Mouse (Mus musculus) hindbrain, embryonic 15.5 days (tissue): Measurements from ENCODE around the gene Cpxm2. TPM values are rescaled to one million over a fixed set of nuclear protein-coding genes. Genes with fewer than 3 reads are reported as not detected.

Experiments used
- ATAC-seq: fragments of 200-750 bp; cut with Nextera tagmentation; 2 replicates; pipeline ENCODE4 v1.8.0; 2017; ENCODE audit warnings: low read depth, moderate number of reproducible peaks, moderate TSS enrichment; ENCODE audit not compliant: low FRiP score
- H3K27ac ChIP-seq: fragments of 300-500 bp; sonication (generic); replicated peaks from 2 replicates; pipeline ENCODE4 v1.5.1; 2015; ENCODE audit warnings: mild to moderate bottlenecking, inconsistent platforms
- H3K27me3 ChIP-seq: fragments of 300-500 bp; sonication (generic); 2 replicates; pipeline ENCODE4 v1.6.1; 2015; ENCODE audit warnings: control low read depth, inconsistent platforms
- H3K36me3 ChIP-seq: fragments of 300-500 bp; sonication (generic); 2 replicates; pipeline ENCODE4 v1.6.1; 2015; ENCODE audit warnings: control low read depth, inconsistent platforms
- H3K4me1 ChIP-seq: fragments of 300-500 bp; sonication (generic); replicated peaks from 2 replicates; pipeline ENCODE4 v1.6.1; 2015; ENCODE audit warnings: control low read depth, inconsistent platforms
- H3K4me2 ChIP-seq: fragments of 300-500 bp; sonication (generic); 2 replicates; pipeline ENCODE4 v1.6.1; 2015; ENCODE audit warnings: moderate library complexity, mild to moderate bottlenecking, inconsistent platforms
- H3K4me3 ChIP-seq: fragments of 300-500 bp; sonication (generic); 2 replicates; pipeline ENCODE4 v1.5.1; 2015; ENCODE audit warnings: mild to moderate bottlenecking, inconsistent platforms
- H3K9ac ChIP-seq: fragments of 300-500 bp; sonication (generic); 2 replicates; pipeline ENCODE4 v1.6.1; 2015; ENCODE audit warnings: inconsistent platforms
- H3K9me3 ChIP-seq: fragments of 300-500 bp; sonication (generic); 2 replicates; pipeline ENCODE4 v1.6.1; 2016; ENCODE audit warnings: control low read depth, inconsistent platforms
- WGBS: fragments of 180-500 bp; shearing (Covaris S2); methylation state at CpG from one replicate; pipeline ENCODE4 v1.1.7; 2015; 5-methylcytosine and 5-hydroxymethylcytosine counted together
- polyA plus RNA-seq: library from polyadenylated mRNA; unstranded; fragments of >200 nt; fragmentation: Nextera tagmentation; extraction: Ambion mirVana; gene quantifications from 2 replicates; pipeline ENCODE4 v1.2.1, GENCODE M21; 2015

Cpxm2 gene
- polyA plus RNA-seq, 1 experiment from 2014 or later, result 0.82 TPM

DNA sequence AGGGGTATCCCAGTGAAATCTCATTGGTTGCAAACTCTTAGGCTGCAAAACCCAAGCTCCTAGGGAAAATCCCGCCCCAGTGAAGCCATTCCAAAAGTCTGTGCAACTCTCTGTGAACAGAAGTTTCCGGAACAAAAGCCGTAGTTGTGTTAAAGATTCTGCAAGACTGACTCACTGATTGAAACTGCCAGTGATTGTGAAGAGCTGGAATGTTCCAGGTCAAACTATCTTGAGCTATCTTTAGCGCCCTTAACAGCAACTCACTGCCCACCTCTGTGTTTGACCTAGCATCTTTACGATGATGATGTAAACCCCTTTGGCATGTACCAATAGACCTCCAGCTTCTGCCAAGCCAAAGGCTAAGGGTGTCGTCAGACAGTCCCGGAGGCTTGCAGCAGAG lies 31.3 kb downstream of the Cpxm2 start:
- Histone ChIP-seq H3K4me2 (no peak overlapping the region), H3K4me1 (0 out of 2 replicates have a peak, but pooled peaks cover 4% of the 10 kb centered on the region), H3K9me3 (no peaks in the 10 kb centered on the region), H3K27ac (no peak overlapping the region), H3K36me3 (no peaks in the 10 kb centered on the region), H3K27me3 (no peaks in the 10 kb centered on the region), H3K4me3 (no peak overlapping the region), H3K9ac (no peak overlapping the region)
- WGBS, result 88% methylated on average over 7 of the region's 7 CpGs
- no peak for ATAC-seq

DNA sequence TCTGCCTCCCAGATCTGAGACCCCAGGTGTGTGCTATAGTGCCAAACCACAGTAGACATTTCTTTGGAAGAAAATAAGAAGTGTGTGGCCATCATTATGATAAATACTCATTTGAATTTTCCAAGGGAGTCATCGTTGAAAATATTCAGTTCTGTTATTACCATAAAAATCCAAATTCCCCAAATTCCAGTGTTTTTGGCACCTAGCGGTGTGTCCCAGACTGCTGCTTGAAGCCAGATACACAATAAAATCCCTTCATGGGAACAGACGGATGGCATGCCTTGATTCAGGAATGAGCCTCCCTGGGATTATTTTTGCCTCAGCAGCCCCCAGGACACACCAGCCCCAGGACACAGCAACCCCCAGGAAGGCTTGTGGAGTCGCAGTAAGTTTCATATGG lies 34.7 kb downstream of the Cpxm2 start:
- no peaks in the 10 kb centered on the region for H3K36me3 ChIP-seq
- H3K4me1 ChIP-seq, result 0 out of 2 replicates have a peak, but pooled peaks cover 12% of the 10 kb centered on the region
- no peaks in the 10 kb centered on the region for H3K9me3 ChIP-seq
- H3K4me2 ChIP-seq, result no peak overlapping the region
- WGBS, result 88% methylated on average over 4 of the region's 4 CpGs
- H3K27me3 ChIP-seq, result no peaks in the 10 kb centered on the region
- H3K9ac ChIP-seq, result no peak overlapping the region
- H3K27ac ChIP-seq, result no peak overlapping the region
- H3K4me3 ChIP-seq, result no peak overlapping the region
- no peak for ATAC-seq

DNA sequence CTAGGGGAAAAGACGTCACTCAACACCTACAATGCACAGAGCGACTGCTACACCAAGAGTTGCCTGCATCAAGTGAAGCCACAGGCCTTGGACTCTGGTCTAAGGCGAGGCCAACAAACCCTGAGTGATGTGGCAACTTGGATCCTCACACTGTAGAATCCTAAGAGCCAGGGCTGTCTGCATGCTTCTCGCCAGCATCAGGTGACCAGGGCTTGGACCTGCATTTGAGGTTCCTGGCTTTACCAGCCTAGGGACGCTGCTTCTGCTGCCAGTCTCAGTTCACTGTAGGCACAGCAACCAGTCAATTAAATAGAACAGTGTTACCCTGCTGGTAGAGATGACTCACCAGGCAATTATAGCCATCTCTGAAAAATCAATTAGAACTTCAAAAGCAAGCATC lies 42.8 kb downstream of the Cpxm2 start:
- Histone ChIP-seq H3K9ac (no peak overlapping the region), H3K9me3 (no peaks in the 10 kb centered on the region), H3K27me3 (no peaks in the 10 kb centered on the region), H3K4me2 (no peak overlapping the region), H3K4me1 (no peaks in the 10 kb centered on the region), H3K4me3 (no peak overlapping the region), H3K27ac (no peak overlapping the region), H3K36me3 (no peaks in the 10 kb centered on the region)
- no peak for ATAC-seq
- 70% methylated on average over 5 of the region's 5 CpGs for WGBS

DNA sequence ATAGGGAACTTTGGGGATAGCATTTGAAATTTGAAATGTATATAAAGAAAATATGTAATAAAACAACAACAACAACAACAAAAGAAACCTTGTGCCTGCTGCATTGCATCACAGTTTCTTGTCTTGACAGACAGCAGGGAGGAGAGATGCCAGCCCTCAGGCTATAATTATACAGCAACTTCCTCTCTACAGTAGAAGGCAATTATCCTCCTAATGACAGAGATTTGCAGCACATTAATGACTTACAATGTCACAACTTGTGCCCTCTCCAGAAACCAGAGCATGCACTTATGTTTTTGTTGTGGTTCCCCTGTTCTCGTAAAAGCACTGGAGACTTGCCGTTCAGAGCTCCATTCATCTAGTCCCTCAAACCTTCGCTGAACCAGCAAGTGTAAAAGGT lies 44.2 kb downstream of the Cpxm2 start:
- no peak overlapping the region for H3K4me2 ChIP-seq
- H3K9ac ChIP-seq, result no peak overlapping the region
- WGBS, result 66% methylated on average over 3 of the region's 3 CpGs
- H3K27ac ChIP-seq, result no peak overlapping the region
- no peaks in the 10 kb centered on the region for H3K36me3 ChIP-seq
- H3K9me3 ChIP-seq, result no peaks in the 10 kb centered on the region
- no peaks in the 10 kb centered on the region for H3K27me3 ChIP-seq
- ATAC-seq, result no peak
- H3K4me1 ChIP-seq, result no peaks in the 10 kb centered on the region
- no peak overlapping the region for H3K4me3 ChIP-seq

DNA sequence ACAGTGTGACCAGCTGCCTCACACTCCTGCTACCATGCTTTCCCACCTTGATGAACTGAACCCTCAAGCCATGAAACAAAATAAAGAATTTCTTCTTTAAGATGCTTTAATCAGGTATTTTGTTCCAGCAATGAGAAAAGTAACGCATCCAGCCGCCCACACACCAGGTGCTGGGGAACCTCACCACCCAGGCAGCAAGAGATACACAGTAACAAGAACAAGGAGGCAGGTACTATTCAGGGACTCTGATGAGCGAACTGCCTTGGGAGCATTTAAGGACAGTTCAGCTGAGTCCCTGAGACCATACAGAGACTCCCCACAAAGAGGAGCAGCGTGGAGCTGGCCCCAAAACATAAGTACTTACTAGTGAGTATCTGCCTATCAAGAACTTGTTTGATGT lies 47.6 kb downstream of the Cpxm2 start:
- Histone ChIP-seq H3K27ac (no peak overlapping the region), H3K36me3 (no peaks in the 10 kb centered on the region), H3K9ac (no peak overlapping the region), H3K4me3 (no peak overlapping the region), H3K4me2 (no peak overlapping the region), H3K9me3 (no peaks in the 10 kb centered on the region), H3K27me3 (no peaks in the 10 kb centered on the region), H3K4me1 (no peaks in the 10 kb centered on the region)
- WGBS, result 87% methylated on average over 4 of the region's 4 CpGs
- no peak for ATAC-seq

DNA sequence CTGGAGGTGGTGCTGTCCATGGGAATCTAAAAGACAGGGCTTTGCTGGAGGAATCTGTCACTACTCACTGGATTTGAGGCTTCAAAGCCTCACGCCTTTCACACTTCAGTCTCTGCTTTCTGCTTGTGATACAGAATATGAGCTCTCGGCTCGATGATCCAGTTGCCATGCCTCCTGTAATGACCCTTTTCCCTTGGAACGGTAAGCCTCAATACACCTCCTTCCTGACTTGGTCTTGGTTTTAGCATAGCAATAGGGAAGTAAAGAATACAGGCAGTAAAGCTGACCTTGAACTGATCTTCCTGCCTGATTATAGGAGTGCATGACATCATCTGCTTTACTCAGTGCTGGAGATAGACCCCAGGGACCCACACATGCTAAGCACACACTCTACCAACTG lies 49.2 kb downstream of the Cpxm2 start:
- Histone ChIP-seq H3K9ac (no peak overlapping the region), H3K4me2 (no peak overlapping the region), H3K27me3 (no peaks in the 10 kb centered on the region), H3K4me1 (no peaks in the 10 kb centered on the region), H3K4me3 (no peak overlapping the region), H3K9me3 (no peaks in the 10 kb centered on the region), H3K27ac (no peak overlapping the region), H3K36me3 (no peaks in the 10 kb centered on the region)
- no peak for ATAC-seq
- WGBS, result 74% methylated on average over 4 of the region's 4 CpGs

DNA sequence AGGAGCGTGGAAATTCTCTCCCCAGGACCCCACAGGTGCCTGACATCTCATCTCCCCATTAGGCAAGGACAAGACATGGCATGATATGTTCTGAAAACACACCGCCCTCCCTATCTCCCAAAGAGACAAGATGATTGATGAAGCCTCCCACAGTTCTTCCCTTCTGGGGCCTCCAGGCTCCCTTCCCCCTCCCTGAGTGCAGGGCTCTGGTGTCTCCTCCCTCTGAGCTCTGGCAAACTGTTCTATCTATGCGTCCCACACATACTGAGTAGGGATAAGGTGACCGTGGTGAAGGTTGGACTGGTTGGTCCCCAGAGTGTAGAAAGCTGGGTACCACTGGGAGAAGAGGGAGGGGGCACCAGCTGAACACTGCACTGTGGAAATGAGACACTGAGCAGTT lies 56.1 kb downstream of the Cpxm2 start:
- 63% methylated on average over 4 of the region's 4 CpGs for WGBS
- H3K27ac ChIP-seq, result no peak overlapping the region
- no peaks in the 10 kb centered on the region for H3K9me3 ChIP-seq
- 0 out of 2 replicates have a peak, but pooled peaks have one; percentile 11 for ATAC-seq
- H3K4me1 ChIP-seq, result no peaks in the 10 kb centered on the region
- H3K36me3 ChIP-seq, result no peaks in the 10 kb centered on the region
- H3K9ac ChIP-seq, result no peak overlapping the region
- H3K4me2 ChIP-seq, result no peak overlapping the region
- no peaks in the 10 kb centered on the region for H3K27me3 ChIP-seq
- no peak overlapping the region for H3K4me3 ChIP-seq

DNA sequence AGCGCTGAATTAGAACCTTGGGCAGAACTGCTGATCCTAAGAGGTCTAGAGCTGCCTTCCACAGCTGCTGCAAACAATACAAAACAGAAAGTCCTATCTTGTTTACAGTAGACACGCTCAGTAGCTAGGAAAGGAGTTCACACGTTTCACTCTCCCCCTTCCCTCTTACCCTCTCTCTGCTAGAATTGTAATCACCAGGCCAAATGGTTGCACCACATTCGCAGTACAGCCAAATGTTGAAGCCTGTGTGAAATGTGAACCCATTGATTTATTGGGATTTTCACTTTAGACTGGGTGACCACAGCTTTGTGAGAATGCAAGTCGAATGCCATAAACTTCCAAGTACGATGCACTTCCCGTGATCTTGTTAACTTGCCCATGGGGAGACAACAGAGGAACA lies 59.9 kb downstream of the Cpxm2 start:
- H3K27ac ChIP-seq, result no peak overlapping the region
- no peaks in the 10 kb centered on the region for H3K4me1 ChIP-seq
- H3K4me3 ChIP-seq, result no peak overlapping the region
- H3K9me3 ChIP-seq, result no peaks in the 10 kb centered on the region
- no peak for ATAC-seq
- H3K9ac ChIP-seq, result no peak overlapping the region
- no peaks in the 10 kb centered on the region for H3K27me3 ChIP-seq
- no peak overlapping the region for H3K4me2 ChIP-seq
- WGBS, result 84% methylated on average over 7 of the region's 7 CpGs
- H3K36me3 ChIP-seq, result no peaks in the 10 kb centered on the region

DNA sequence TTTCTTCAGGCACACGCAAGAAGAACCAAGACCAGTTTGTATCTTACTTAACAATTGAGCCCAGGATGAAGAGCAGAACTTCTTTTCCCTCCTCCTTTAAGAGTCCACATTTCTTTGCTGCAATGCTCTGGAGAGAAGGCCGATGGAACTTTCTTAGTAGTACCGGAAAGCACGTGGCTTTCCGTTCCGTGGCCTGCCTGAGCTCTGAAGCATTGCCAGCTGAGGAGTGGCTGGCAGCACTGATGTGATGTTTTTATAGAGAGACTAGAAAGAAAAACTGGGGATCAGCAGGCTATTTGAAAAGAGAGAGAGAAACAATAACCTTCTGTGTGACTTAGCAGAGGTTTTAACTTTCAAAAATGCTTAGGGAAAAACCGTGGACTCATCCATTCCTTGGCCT lies 63.0 kb downstream of the Cpxm2 start:
- Histone ChIP-seq H3K27me3 (no peaks in the 10 kb centered on the region), H3K4me2 (no peak overlapping the region), H3K4me3 (no peak overlapping the region), H3K4me1 (no peaks in the 10 kb centered on the region), H3K9ac (no peak overlapping the region), H3K36me3 (no peaks in the 10 kb centered on the region), H3K27ac (no peak overlapping the region), H3K9me3 (no peaks in the 10 kb centered on the region)
- 80% methylated on average over 7 of the region's 7 CpGs for WGBS
- no peak for ATAC-seq

DNA sequence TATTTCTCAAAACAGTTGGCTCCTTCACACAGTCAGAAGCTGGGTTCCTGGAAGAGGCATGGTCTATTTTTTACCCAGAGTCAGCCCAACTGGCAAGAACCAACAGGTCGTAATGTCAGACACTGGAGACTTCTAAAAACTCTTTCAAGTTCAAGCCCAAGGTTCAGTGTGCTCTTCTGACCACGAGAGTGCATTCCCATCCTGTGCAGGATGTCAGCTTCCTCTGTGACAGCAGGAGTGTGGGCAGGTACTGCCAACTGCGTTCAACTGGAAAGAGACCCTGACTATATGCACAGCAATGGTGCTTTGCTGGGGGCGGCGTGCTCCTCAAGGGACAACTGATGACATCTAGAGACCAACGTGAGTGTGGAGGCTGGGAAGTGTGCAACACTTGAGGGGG lies 65.9 kb downstream of the Cpxm2 start:
- no peak for ATAC-seq
- Histone ChIP-seq H3K9ac (no peak overlapping the region), H3K9me3 (no peaks in the 10 kb centered on the region), H3K27ac (no peak overlapping the region), H3K4me2 (no peak overlapping the region), H3K4me1 (no peaks in the 10 kb centered on the region), H3K36me3 (no peaks in the 10 kb centered on the region), H3K4me3 (no peak overlapping the region), H3K27me3 (no peaks in the 10 kb centered on the region)
- WGBS, result 77% methylated on average over 6 of the region's 6 CpGs

DNA sequence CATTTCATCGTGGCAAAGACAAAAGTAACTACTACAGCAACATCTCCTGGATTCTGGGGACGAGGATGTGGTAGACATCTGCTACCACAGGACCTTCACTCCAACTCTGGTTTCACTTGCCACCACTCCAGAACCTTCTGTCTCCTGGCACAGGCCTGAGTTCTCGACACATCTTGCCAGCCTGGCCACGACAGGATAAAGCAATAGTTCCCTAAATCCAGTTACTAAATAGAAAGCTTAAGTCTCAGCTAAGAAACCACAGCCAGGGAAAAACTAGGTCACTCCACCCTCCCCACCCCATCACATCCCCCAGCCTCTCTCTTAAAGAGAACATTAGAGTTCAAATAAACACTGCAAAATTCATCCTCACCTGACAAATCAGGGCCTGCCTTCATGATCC lies 66.4 kb downstream of the Cpxm2 start:
- Histone ChIP-seq H3K9ac (no peak overlapping the region), H3K4me3 (no peak overlapping the region), H3K4me2 (no peak overlapping the region), H3K36me3 (no peaks in the 10 kb centered on the region), H3K27me3 (no peaks in the 10 kb centered on the region), H3K27ac (no peak overlapping the region), H3K9me3 (no peaks in the 10 kb centered on the region), H3K4me1 (no peaks in the 10 kb centered on the region)
- ATAC-seq, result no peak
- 75% methylated on average over 4 of the region's 4 CpGs for WGBS

DNA sequence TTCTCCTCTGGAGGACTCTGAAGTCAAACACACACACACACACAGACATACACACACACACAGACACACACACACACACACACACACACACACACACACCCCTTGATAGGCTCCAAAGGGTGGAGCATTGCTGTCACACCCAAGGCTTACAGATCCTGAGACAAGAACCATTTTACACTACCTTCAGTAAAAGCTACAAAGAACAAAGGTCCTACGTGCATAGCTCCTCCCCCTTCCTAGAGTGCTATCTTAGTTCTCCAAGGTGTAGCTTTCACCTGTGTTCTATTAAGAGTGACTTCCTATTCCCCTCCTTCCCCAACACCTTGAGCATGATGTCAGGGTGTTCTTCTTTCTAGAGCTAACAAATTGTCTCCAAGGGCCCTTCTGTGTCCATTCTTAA lies 78.7 kb downstream of the Cpxm2 start:
- H3K4me3 ChIP-seq, result no peak overlapping the region
- no peak overlapping the region for H3K4me2 ChIP-seq
- H3K27ac ChIP-seq, result no peak overlapping the region
- ATAC-seq, result no peak
- 67% methylated on average over 1 of the region's 1 CpGs for WGBS
- no peaks in the 10 kb centered on the region for H3K27me3 ChIP-seq
- H3K9me3 ChIP-seq, result no peaks in the 10 kb centered on the region
- no peaks in the 10 kb centered on the region for H3K4me1 ChIP-seq
- no peaks in the 10 kb centered on the region for H3K36me3 ChIP-seq
- H3K9ac ChIP-seq, result no peak overlapping the region

DNA sequence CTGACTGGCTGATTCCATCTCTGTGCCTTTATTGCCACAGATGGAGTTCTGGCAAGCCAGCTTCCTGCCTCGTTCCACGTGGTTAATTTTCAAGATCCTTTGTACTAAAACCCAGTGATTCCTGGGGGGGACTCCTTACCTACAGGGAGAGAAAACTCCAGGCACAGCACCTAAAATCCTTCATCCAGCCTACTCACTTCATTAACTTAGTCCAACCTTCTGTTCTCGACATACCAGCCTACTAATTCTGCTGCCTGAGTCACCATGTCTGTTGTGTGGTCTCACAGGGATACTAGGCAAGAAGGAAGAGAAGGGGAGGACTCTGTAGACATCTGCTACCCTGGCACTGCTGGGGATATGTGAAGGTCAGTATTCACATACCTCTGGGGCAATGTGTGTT lies 80.0 kb downstream of the Cpxm2 start:
- Histone ChIP-seq H3K9ac (no peak overlapping the region), H3K27me3 (no peaks in the 10 kb centered on the region), H3K27ac (no peak overlapping the region), H3K4me2 (no peak overlapping the region), H3K4me3 (no peak overlapping the region), H3K9me3 (no peaks in the 10 kb centered on the region), H3K36me3 (no peaks in the 10 kb centered on the region), H3K4me1 (no peaks in the 10 kb centered on the region)
- no peak for ATAC-seq
- WGBS, result 82% methylated on average over 3 of the region's 3 CpGs
